Mouse (Mus musculus) layer of hippocampus, postnatal 10 days (tissue): ENCODE data around the gene Vmn1r239-ps. TPM values are rescaled to one million over a fixed set of nuclear protein-coding genes. Genes with fewer than 3 reads are reported as not detected.
"Not testable (repeated sequence)": the region's sequence is repeated elsewhere in the genome, so short reads cannot be mapped to it uniquely, and the experiment has no call there.

Experiments used
- DNase-seq, 2 experiments: peaks; one replicate each; pipeline ENCODE4 v3.0.0; 2021; ENCODE audit warnings: low spot score in 2 of 2
- long read RNA-seq: library from polyadenylated mRNA; stranded (forward); transcript quantifications from one replicate; pipeline ENCODE4 v2.0.0, GENCODE M21; 2023
- total RNA-seq, 2 experiments: library from RNA; stranded (reverse); gene quantifications; 2 replicates each; pipeline ENCODE4 v1.2.3; 2021

The Vmn1r239-ps gene
- total RNA-seq: not detected
- long read RNA-seq: 0 reads

DNA sequence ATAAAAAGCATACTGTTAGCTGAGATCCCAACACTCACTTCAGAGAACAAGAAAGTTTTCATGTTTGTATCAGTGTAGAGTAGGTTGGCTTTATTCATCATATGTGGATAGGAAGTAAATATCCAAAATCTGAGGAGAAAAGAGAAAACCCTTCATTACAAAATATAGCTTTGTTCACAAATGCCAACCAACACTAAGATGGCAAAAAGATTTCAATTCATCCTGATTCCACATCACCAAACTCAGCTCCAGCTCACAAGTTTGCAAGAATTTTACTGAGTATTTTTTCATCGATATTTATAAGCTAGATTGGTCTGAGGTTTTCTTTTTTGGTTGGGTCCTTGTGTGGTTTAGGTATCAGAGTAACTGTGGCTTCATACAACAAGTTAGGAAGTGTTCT is at the start of gene Vmn1r239-ps:
Gene Vmn1r239-ps (minus strand): TSS at position 101 of the 400 bp plus-strand sequence.
- not testable (repeated sequence) for DNase-seq

DNA sequence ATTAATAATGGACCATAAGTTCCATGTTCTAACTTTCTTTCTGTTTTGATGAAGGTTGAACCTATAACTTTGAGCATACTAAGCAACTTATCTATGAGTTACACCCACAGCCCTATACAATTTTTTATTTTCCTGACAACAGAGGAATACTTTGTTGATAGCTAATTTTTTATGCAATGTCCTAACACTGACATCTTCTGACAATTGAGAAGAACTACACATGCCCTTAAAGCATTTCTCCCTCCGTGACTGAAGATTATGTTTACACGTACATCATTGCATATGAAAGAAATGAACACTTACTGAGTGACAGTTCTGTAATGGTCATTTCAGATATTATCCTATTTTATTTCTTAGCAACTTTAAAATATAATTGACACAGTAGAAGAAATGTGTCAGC is 36.0 kb upstream of the Vmn1r239-ps start:
- DNase-seq: no peak

DNA sequence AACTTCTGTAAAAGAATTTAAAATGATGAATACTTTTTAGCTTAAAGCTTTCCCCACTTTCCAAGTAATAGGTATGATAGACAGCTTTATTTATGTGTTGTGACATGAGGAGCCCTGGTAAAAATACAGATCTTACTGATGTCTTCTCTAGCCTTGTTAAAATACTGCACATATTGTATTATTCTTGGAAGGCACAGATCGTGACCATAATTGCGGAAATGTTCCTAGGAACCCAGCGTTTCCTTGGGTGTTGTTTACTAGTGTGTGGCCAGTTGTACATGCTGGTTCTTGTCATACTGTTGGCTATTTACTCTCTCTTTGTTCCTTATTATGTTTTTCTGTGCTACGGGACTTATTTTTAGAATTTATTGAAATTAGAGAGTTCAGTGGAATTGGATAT is 10.1 kb downstream of the Vmn1r239-ps start:
- DNase-seq: no peak

DNA sequence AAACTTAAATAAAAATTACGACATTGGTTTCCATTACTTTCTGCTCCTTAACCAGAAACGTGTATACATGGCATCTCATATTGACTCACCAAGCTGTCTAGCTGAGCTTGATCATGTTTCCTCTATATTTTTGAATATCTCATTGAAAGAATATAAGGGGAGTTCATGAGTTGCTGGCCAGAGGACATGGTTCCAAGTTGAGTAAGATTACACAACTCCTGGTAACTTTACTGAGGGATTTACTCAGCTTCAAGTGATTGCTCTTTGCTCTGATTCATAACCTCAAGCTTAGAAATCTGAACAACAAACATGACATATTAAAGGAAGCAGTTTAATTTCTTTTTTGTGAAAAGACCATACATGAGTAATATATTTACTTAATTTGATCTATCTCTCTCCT is 18.1 kb downstream of the Vmn1r239-ps start:
- no peak for DNase-seq

DNA sequence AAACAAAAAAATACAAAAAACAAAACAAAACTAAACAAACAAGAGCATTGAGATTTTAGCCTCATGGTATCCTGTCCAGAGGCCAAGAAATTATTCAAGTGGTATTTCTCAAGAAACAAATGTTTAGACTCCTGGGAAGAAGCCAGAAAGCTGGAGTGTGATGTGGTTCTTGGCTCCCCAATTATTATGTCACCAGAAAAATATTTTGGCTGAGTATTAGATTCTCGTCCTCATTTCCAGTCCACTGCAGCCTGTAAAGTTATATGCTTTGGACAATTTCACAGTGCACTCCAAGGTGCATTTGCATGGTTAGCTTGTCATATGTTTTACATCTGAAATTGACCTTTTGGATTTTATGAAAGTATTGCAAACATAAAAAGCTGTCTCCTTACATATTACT is 23.8 kb downstream of the Vmn1r239-ps start:
- DNase-seq: no peak

DNA sequence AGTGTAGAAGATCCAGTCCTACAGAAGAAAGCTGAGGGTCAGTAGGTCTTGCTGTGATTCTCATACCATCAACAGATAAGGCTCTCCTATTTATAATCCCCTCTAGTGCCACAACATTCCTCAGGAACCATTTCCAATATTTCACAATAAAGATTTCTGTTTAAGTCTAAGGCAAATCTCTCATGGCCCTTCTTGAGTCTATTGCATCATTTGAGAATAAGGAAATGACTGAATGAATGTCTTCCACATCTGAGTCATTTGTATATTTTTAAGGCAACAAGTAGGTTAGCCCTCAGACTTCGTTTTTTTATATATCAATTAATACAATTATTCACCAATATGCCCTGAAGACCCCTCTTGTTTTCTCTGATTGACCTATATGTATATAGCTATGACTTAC is 24.4 kb downstream of the Vmn1r239-ps start, which contains the start of gene Il13ra2:
Gene Il13ra2 (minus strand): TSS at position 64 of the 400 bp plus-strand sequence.
- no peak for DNase-seq

Other genes starting within 250 kb of the Vmn1r239-ps start
- 1 to 10 TPM in 1 of 2 experiments, under 1 TPM in 1; 0.36 to 1.2 TPM for gene Il13ra2, start 24.5 kb downstream of the Vmn1r239-ps start, total RNA-seq
- 10 to 100 TPM; 29.3 to 39.5 TPM for gene Lrch2, start 100.4 kb upstream of the Vmn1r239-ps start, total RNA-seq